Mouse (Mus musculus) liver, postnatal 0 days (tissue): ENCODE data around the gene Prkacb.

Source experiments
- CTCF ChIP-seq: sonication (generic); IDR thresholded peaks from 2 replicates; pipeline ENCODE4 v1.5.1; 2016; ENCODE audit warnings: antibody characterized with exemption, low read depth
- EP300 ChIP-seq: IDR thresholded peaks from 2 replicates; pipeline ENCODE4 v1.6.1; 2016; ENCODE audit warnings: antibody characterized with exemption, low read depth, mild to moderate bottlenecking

DNA sequence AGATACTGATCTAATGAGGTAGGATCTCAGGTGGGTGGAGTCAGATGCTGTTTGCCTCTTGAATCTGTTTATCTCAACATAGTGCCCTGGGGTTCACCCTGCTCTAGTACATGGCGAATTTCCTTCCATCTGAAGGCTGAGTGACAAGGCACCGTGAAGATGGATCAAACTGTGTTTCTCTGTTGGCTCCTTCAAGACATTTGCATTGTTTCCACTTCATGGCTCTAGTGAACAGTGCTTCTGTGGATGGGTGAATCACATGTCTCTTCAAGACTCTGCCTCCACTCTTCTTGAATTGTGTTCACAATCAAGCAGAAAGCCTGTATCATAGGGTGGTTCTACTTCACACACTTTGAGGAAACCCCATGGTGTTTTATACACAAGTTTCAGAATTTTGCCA is 47.5 kb upstream of the Prkacb start:
- TF ChIP-seq CTCF (no peak), EP300 (no peak)
